Mouse (Mus musculus): ENCODE measurements around the gene Gm45021. TPM values are rescaled to one million over a fixed set of nuclear protein-coding genes. Genes with fewer than 3 reads are reported as not detected.

The Gm45021 gene
- polyA plus RNA-seq, 1 experiment: not detected

GRCm38 (mm10) chr6:48579215-48579648 is 10.2 kb upstream of the Gm45021 start:
- H3K79me3 ChIP-seq (ENCODE audit: low read depth): no peaks in the 10 kb centered on the region
- TF ChIP-seq CEBPB (IDR thresholded peaks at IDR 0.05; ENCODE audit: low read depth) (no peak), USF1 (IDR thresholded peaks at IDR 0.05; ENCODE audit: low read depth) (no peak), FOSL1 (IDR thresholded peaks at IDR 0.05; ENCODE audit: insufficient read depth, low read length, poor library complexity, severe bottlenecking) (no peak)
- H3K27me3 ChIP-seq (ENCODE audit: control insufficient read depth, insufficient read depth, insufficient read length): no peaks in the 10 kb centered on the region
- H3K4me3 ChIP-seq (ENCODE audit: insufficient read depth, poor library complexity, severe bottlenecking): no peak overlapping the region
- no peaks in the 10 kb centered on the region for H3K36me3 ChIP-seq (ENCODE audit: control insufficient read depth, insufficient read depth)
- H3K79me2 ChIP-seq (ENCODE audit: control insufficient read depth, insufficient read depth): no peaks in the 10 kb centered on the region
- H3ac ChIP-seq (ENCODE audit: control insufficient read depth, insufficient read length, low read depth): peak overlapping the region; percentile 6

GRCm38 (mm10) chr6:48581257-48581656 is 8.2 kb upstream of the Gm45021 start:
- no peak overlapping the region for H3ac ChIP-seq (ENCODE audit: control insufficient read depth, insufficient read length, low read depth)
- no peaks in the 10 kb centered on the region for H3K79me2 ChIP-seq (ENCODE audit: control insufficient read depth, insufficient read depth)
- no peaks in the 10 kb centered on the region for H3K79me3 ChIP-seq (ENCODE audit: low read depth)
- TF ChIP-seq CEBPB (IDR thresholded peaks at IDR 0.05; ENCODE audit: low read depth) (no peak), CTCF (IDR thresholded peaks at IDR 0.05; ENCODE audit: control insufficient read depth, insufficient read depth, insufficient read length) (no peak), MYOD1 (IDR thresholded peaks at IDR 0.05; ENCODE audit: control insufficient read depth, insufficient read length, low read depth) (no peak), MYOG (IDR thresholded peaks at IDR 0.05; ENCODE audit: control insufficient read depth, extremely low read depth, insufficient read length) (no peak), FOSL1 (IDR thresholded peaks at IDR 0.05; ENCODE audit: insufficient read depth, low read length, poor library complexity, severe bottlenecking) (no peak), USF1 (IDR thresholded peaks at IDR 0.05; ENCODE audit: low read depth) (no peak), MAX (IDR thresholded peaks at IDR 0.05) (no peak)
- H3K4me3 ChIP-seq (ENCODE audit: insufficient read depth, poor library complexity, severe bottlenecking): no peak overlapping the region
- no peaks in the 10 kb centered on the region for H3K27me3 ChIP-seq (ENCODE audit: control insufficient read depth, insufficient read depth, insufficient read length)
- H3K36me3 ChIP-seq (ENCODE audit: control insufficient read depth, insufficient read depth): no peaks in the 10 kb centered on the region

GRCm38 (mm10) chr6:48582037-48582436 is 7.4 kb upstream of the Gm45021 start:
- TF ChIP-seq MYOD1 (IDR thresholded peaks at IDR 0.05; ENCODE audit: control insufficient read depth, insufficient read length, low read depth) (no peak), FOSL1 (IDR thresholded peaks at IDR 0.05; ENCODE audit: insufficient read depth, low read length, poor library complexity, severe bottlenecking) (no peak), USF1 (IDR thresholded peaks at IDR 0.05; ENCODE audit: low read depth) (no peak)
- no peaks in the 10 kb centered on the region for H3K27me3 ChIP-seq (ENCODE audit: control insufficient read depth, insufficient read depth, insufficient read length)
- no peaks in the 10 kb centered on the region for H3K36me3 ChIP-seq (ENCODE audit: control insufficient read depth, insufficient read depth)
- H3K79me3 ChIP-seq (ENCODE audit: low read depth): no peaks in the 10 kb centered on the region
- H3ac ChIP-seq (ENCODE audit: control insufficient read depth, insufficient read length, low read depth): no peak overlapping the region
- H3K4me3 ChIP-seq (ENCODE audit: insufficient read depth, poor library complexity, severe bottlenecking): no peak overlapping the region
- H3K79me2 ChIP-seq (ENCODE audit: control insufficient read depth, insufficient read depth): no peaks in the 10 kb centered on the region

GRCm38 (mm10) chr6:48591221-48591845 is 1.9 kb downstream of the Gm45021 start:
- TF ChIP-seq FOSL1 (IDR thresholded peaks at IDR 0.05; ENCODE audit: insufficient read depth, low read length, poor library complexity, severe bottlenecking): no peak
- TF ChIP-seq MYOD1 (IDR thresholded peaks at IDR 0.05; ENCODE audit: control insufficient read depth, insufficient read length, low read depth): no peak
- TF ChIP-seq USF1 (IDR thresholded peaks at IDR 0.05; ENCODE audit: low read depth): no peak
- peaks cover 6% of the 10 kb centered on the region for H3K36me3 ChIP-seq (ENCODE audit: control insufficient read depth, insufficient read depth)
- H3K79me3 ChIP-seq (ENCODE audit: low read depth): peaks cover 18% of the 10 kb centered on the region
- no peak overlapping the region for H3K4me3 ChIP-seq (ENCODE audit: insufficient read depth, poor library complexity, severe bottlenecking)
- H3K79me2 ChIP-seq (ENCODE audit: control insufficient read depth, insufficient read depth): peaks cover 25% of the 10 kb centered on the region
- no peak overlapping the region for H3ac ChIP-seq (ENCODE audit: control insufficient read depth, insufficient read length, low read depth)
- no peaks in the 10 kb centered on the region for H3K27me3 ChIP-seq (ENCODE audit: control insufficient read depth, insufficient read depth, insufficient read length)

- H3K79me3 ChIP-seq (ENCODE audit: low read depth): peaks cover 19% of the 10 kb centered on the region
- no peak overlapping the region for H3ac ChIP-seq (ENCODE audit: control insufficient read depth, insufficient read length, low read depth)
- H3K79me2 ChIP-seq (ENCODE audit: control insufficient read depth, insufficient read depth): peaks cover 31% of the 10 kb centered on the region
- H3K27me3 ChIP-seq (ENCODE audit: control insufficient read depth, insufficient read depth, insufficient read length): no peaks in the 10 kb centered on the region
- no peak overlapping the region for H3K4me3 ChIP-seq (ENCODE audit: insufficient read depth, poor library complexity, severe bottlenecking)
- H3K36me3 ChIP-seq (ENCODE audit: control insufficient read depth, insufficient read depth): peaks cover 11% of the 10 kb centered on the region
- TF ChIP-seq MYOD1 (IDR thresholded peaks at IDR 0.05; ENCODE audit: control insufficient read depth, insufficient read length, low read depth) (no peak), CEBPB (IDR thresholded peaks at IDR 0.05; ENCODE audit: low read depth) (no peak), MYOG (IDR thresholded peaks at IDR 0.05; ENCODE audit: control insufficient read depth, extremely low read depth, insufficient read length) (no peak), USF1 (IDR thresholded peaks at IDR 0.05; ENCODE audit: low read depth) (no peak), FOSL1 (IDR thresholded peaks at IDR 0.05; ENCODE audit: insufficient read depth, low read length, poor library complexity, severe bottlenecking) (no peak), CTCF (IDR thresholded peaks at IDR 0.05; ENCODE audit: control insufficient read depth, insufficient read depth, insufficient read length) (no peak), MAX (IDR thresholded peaks at IDR 0.05) (no peak)
Measured at GRCm38 (mm10) chr6:48591871-48592270, 2.5 kb downstream of the Gm45021 start.

GRCm38 (mm10) chr6:48593158-48594042 is 4.0 kb downstream of the Gm45021 start, which contains the start of the genes Repin1 and Gm44965:
Gene Repin1 (plus strand): TSS chr6:48593883.
Gene Gm44965 (plus strand): TSS chr6:48593941.
- peak within 1 kb of the TSS; percentile 97 for H3ac ChIP-seq (ENCODE audit: control insufficient read depth, insufficient read length, low read depth)
- peak; percentile 83 for TF ChIP-seq MYOD1 (IDR thresholded peaks at IDR 0.05; ENCODE audit: control insufficient read depth, insufficient read length, low read depth)
- TF ChIP-seq MAX (IDR thresholded peaks at IDR 0.05): peak; percentile 14
- no peak for TF ChIP-seq CEBPB (IDR thresholded peaks at IDR 0.05; ENCODE audit: low read depth)
- peak; percentile 73 for TF ChIP-seq USF1 (IDR thresholded peaks at IDR 0.05; ENCODE audit: low read depth)
- peak within 1 kb of the TSS; percentile 60 for H3K4me3 ChIP-seq (ENCODE audit: insufficient read depth, poor library complexity, severe bottlenecking)
- H3K79me2 ChIP-seq (ENCODE audit: control insufficient read depth, insufficient read depth): peaks cover 42% of the 10 kb centered on the region
- peaks cover 22% of the 10 kb centered on the region for H3K79me3 ChIP-seq (ENCODE audit: low read depth)
- no peaks in the 10 kb centered on the region for H3K27me3 ChIP-seq (ENCODE audit: control insufficient read depth, insufficient read depth, insufficient read length)
- peaks cover 26% of the 10 kb centered on the region for H3K36me3 ChIP-seq (ENCODE audit: control insufficient read depth, insufficient read depth)

Measured in C2C12 (cell line).